Mouse (Mus musculus): ENCODE data around the gene Ppm1m. TPM values are rescaled to one million over a fixed set of nuclear protein-coding genes. Genes with fewer than 3 reads are reported as not detected.
A peak's percentile ranks its signal among the peaks of the same experiment; 100 is the strongest.

The Ppm1m gene
- polyA plus RNA-seq, 1 experiment from 2014 or later: 12.1 TPM

DNA sequence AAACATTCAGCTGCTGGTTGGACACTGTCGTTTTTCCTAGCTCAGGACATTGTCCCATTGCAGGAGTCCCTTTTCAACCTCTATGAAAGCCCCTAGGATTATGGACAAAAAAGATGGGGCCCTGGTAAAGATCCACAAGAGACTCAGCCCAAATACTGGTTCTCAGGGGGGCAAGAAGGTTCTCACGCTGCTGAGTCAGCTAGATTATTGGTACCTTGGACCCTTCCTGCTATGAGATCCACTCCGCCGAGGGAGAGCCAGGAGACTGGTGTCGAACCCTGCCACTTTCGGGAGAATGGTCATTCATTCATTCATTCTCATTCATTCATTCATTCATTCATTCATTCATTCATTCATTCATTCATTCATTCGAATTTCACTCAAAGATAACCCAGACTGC, 17.4 kb upstream of the Ppm1m start:
- Histone ChIP-seq H3K9ac (no peak overlapping the region), H3K36me3 (peaks cover 28% of the 10 kb centered on the region), H3K27me3 (0 out of 2 replicates have a peak, but pooled peaks cover 4% of the 10 kb centered on the region), H3K4me3 (replicated peaks) (no peak overlapping the region), H3K4me1 (replicated peaks) (peaks cover 7% of the 10 kb centered on the region), H3K4me2 (no peak overlapping the region), H3K27ac (no peak overlapping the region), H3K9me3 (replicated peaks) (no peaks in the 10 kb centered on the region)
- no peak for ATAC-seq (ENCODE audit: low read depth)
- 74% methylated on average over 7 of the region's 7 CpGs for WGBS (ENCODE audit: insufficient replicate concordance)
- no peak for DNase-seq

DNA sequence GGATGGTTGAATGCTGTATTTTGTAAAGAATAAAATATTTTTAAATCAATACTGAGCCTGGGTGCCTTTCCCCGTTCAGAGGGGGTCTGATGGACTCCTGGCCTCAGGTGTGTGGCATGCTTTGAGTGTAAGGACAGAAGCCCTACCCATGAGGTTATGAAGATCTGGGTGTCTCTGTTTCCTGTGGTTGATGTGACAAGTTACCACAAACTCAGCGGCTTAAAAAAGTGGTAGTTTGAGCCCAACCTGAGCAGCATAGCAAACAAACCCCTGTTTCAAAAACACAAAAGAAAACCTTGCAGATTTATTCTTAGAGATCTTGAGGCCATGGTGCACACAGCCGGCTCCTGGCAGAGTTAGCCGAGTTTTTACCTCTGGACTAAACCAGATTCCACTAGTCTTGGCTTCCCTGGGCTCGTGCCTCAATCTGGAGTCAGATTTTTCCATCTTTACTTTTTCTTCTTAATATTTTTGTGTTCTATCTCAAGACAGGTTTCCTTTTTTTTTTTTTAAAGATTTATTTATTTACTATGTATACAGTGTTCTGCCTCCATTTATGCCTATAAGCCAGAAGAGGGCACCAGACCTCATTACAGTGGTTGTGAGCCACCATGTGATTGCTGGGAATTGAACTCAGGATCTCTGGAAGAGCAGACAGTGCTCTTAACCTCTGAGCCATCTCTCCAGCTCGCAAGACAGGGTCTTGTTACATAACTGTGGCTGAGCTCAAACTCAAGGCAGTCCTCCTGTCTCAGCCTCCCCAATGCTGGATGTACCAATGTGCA, 16.0 kb upstream of the Ppm1m start:
- H3K4me2 ChIP-seq: no peak overlapping the region
- H3K9ac ChIP-seq: no peak overlapping the region
- no peaks in the 10 kb centered on the region for H3K9me3 ChIP-seq (replicated peaks)
- no peak overlapping the region for H3K27ac ChIP-seq
- no peaks in the 10 kb centered on the region for H3K27me3 ChIP-seq
- peaks cover 28% of the 10 kb centered on the region for H3K36me3 ChIP-seq
- peaks cover 16% of the 10 kb centered on the region for H3K4me1 ChIP-seq (replicated peaks)
- DNase-seq (no peak), ATAC-seq (ENCODE audit: low read depth) (no peak)
- WGBS (ENCODE audit: insufficient replicate concordance): 56% methylated on average over 6 of the region's 6 CpGs
- no peak overlapping the region for H3K4me3 ChIP-seq (replicated peaks)

DNA sequence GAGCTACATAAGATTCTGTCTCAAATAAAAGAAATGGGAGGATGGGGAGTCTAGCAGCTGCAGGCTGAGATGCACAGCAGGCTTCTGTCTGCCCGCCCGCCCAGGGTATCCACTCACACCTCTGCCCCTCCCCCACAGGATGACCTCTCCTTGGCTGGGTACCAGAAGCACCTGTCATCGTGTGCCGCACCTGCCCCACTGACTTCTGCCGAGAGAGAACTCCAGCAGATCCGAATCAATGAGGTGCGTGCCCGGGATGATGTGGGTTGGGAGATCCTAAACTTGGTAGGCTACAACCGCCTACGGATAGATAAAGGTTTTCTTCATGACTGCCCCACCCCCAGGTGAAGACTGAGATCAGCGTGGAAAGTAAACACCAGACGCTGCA, 13.0 kb upstream of the Ppm1m start:
- H3K4me3 ChIP-seq (replicated peaks): no peak overlapping the region
- 72% methylated on average over 12 of the region's 12 CpGs for WGBS (ENCODE audit: insufficient replicate concordance)
- H3K4me2 ChIP-seq: no peak overlapping the region
- H3K4me1 ChIP-seq (replicated peaks): peaks cover 16% of the 10 kb centered on the region
- H3K27ac ChIP-seq: no peak overlapping the region
- no peaks in the 10 kb centered on the region for H3K9me3 ChIP-seq (replicated peaks)
- peaks cover 36% of the 10 kb centered on the region for H3K36me3 ChIP-seq
- no peak overlapping the region for H3K9ac ChIP-seq
- ATAC-seq (ENCODE audit: low read depth) (no peak), DNase-seq (no peak)
- no peaks in the 10 kb centered on the region for H3K27me3 ChIP-seq

DNA sequence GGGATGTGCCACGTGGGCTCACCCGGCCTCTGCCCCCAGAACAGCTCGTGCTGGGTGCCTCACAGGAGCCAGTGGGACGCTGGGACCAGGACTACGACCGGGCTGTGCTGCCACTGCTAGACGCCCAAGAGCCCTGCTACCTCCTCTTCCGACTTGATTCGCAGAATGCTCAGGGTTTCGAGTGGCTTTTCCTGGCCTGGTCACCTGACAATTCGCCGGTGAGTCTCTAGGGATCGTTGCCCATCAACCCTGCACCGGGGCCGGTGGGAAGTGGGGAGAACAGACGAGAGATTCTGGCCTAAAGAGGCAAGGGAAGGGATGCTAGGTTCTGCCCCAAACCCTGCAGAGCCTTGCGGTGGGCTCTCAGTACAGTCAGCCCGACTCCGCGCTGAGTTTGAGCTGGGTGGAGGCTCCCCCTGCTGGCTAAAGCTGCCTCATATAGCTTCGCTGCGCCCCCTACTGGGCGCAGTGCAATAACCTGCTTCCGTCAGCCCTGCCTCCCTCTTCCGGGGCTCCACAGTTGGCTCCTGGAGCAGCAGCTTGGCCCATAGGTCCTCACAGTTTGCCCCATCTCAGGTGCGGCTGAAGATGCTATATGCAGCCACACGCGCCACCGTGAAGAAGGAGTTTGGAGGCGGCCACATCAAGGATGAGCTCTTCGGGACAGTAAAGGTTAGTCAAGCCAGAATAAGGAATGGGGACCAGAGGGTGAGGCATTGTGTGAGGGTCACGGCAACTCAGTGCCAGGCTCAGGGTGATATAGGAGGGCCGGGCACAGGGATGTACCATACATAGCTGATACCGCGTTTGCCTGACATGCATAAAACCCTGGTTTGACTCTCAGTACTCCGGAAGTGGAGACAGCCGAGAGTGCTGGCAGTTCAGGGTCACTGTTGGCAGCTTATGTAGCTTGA, 12.4 kb upstream of the Ppm1m start:
- peak; percentile 80 for ATAC-seq (ENCODE audit: low read depth)
- peak overlapping the region; percentile 62 for H3K4me2 ChIP-seq
- 36% methylated on average over 37 of the region's 37 CpGs for WGBS (ENCODE audit: insufficient replicate concordance)
- peak overlapping the region; percentile 53 for H3K9ac ChIP-seq
- peak; percentile 65 for DNase-seq
- peak overlapping the region; percentile 39 for H3K4me3 ChIP-seq (replicated peaks)
- H3K27ac ChIP-seq: no peak overlapping the region
- no peaks in the 10 kb centered on the region for H3K27me3 ChIP-seq
- H3K9me3 ChIP-seq (replicated peaks): no peaks in the 10 kb centered on the region
- H3K4me1 ChIP-seq (replicated peaks): peaks cover 16% of the 10 kb centered on the region
- H3K36me3 ChIP-seq: peaks cover 36% of the 10 kb centered on the region

DNA sequence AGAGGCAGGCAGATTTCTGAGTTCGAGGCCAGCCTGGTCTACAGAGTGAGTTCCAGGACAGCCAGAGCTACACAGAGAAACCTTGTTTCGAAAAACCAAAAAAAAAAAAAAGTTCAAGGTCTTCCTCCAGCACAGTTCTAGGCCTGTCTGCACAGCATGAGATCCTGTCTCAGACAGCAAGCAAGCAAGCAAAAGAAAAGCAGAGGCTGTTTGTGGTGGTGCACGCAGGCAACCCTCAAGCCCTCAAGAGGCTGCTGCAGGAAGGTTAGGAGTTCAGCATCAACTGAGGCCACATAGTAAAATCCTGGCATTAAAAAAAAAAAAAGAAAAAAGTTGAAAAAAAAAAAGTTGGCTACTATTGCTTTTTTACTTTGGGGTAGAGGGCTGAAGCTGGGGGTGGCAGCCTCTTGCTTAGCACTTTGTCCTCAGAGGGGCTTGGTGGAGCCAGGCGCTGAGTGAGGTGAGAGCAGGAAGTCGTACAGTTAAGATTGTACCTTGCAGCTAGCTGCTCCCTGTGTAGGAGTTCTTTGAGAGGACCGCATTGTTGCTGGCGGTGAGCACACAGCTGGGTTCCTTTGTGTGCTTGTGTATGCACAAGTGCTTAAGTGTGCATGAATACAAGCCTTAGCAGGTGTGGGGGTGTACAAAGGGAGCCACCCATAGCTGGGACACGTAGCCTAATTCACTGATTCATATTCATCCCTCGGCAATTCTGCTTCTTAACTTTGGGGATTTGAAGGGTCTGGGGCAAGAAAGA, 11.5 kb upstream of the Ppm1m start:
- Histone ChIP-seq H3K9me3 (replicated peaks) (no peaks in the 10 kb centered on the region), H3K4me3 (replicated peaks) (peak overlapping the region; percentile 39; the same call in 1 of the 2 replicates), H3K27me3 (no peaks in the 10 kb centered on the region), H3K9ac (peak overlapping the region; percentile 53), H3K36me3 (peaks cover 36% of the 10 kb centered on the region), H3K4me2 (peak overlapping the region; percentile 62), H3K27ac (no peak overlapping the region), H3K4me1 (replicated peaks) (peaks cover 18% of the 10 kb centered on the region)
- DNase-seq (no peak), ATAC-seq (ENCODE audit: low read depth) (no peak)
- 76% methylated on average over 9 of the region's 9 CpGs for WGBS (ENCODE audit: insufficient replicate concordance)

DNA sequence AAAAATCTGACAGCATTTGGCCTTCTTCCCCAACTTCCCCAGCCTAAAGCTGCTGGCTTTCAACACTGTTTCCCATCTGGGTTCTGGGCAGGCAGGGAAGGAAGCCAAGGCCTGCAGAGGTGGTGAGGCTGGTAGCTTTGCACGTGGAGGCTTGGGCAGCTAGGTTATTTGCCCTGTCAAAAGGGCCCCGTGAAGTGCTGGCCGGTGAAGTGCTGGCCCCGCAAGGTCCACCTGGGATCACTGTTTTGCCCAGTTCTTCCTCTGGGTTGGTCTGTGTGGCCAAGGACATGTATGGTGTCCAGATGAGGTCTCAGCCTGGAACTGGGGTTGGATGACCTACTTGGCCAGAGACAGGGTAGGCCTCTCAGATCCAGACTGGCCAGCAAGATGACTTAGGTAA, 10.4 kb upstream of the Ppm1m start:
- no peaks in the 10 kb centered on the region for H3K27me3 ChIP-seq
- H3K4me3 ChIP-seq (replicated peaks): no peak overlapping the region
- no peak overlapping the region for H3K9ac ChIP-seq
- H3K27ac ChIP-seq: no peak overlapping the region
- DNase-seq (no peak), ATAC-seq (ENCODE audit: low read depth) (no peak)
- peaks cover 29% of the 10 kb centered on the region for H3K4me1 ChIP-seq (replicated peaks)
- H3K36me3 ChIP-seq: peaks cover 33% of the 10 kb centered on the region
- H3K9me3 ChIP-seq (replicated peaks): no peaks in the 10 kb centered on the region
- H3K4me2 ChIP-seq: no peak overlapping the region
- 83% methylated on average over 4 of the region's 4 CpGs for whole genome bisulfite sequencing (ENCODE audit: insufficient replicate concordance)

DNA sequence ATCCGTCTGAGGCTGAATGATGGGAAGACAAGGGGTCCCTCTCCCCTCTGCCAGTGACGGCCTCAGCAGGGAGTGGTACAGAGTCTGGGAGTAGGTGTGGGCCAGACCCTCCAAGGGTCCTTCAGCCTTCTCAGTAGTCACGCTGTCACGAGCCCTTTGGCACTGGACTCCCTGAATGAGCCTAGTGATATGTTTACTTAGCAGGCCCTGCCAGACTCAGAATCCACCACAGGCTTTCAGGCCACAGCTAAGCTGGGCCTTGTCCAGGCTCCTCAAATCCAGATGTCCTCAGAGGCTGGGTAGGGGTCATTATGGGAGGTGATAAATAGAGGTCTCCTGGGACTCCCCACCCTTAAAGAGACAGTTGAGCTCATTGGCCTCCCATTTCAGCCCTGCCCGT, 8.6 kb upstream of the Ppm1m start:
- no peak for DNase-seq
- 86% methylated on average over 5 of the region's 5 CpGs for WGBS (ENCODE audit: insufficient replicate concordance)

DNA sequence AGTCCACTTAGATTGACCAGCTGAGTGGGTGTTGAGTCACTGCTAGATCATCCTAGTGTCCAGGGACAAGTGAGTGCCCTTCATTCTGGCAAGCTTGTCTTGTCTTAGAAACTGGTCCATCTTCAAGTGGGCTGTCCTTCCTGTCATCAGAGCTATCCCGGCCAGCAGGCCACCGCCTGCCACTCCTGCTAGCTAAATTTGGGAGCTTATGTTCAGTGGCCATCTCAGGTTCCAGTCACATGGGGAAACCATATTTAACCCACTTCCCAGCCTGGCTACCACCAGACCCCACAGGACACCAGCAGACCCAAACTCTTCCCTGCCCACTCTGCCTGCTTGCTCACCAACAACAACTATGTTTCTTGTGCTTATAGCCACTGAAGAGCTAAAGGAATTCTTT, 7.0 kb upstream of the Ppm1m start:
- Histone ChIP-seq H3K9me3 (replicated peaks) (no peaks in the 10 kb centered on the region), H3K9ac (no peak overlapping the region), H3K4me3 (replicated peaks) (no peak overlapping the region), H3K27me3 (no peaks in the 10 kb centered on the region), H3K4me2 (no peak overlapping the region), H3K27ac (no peak overlapping the region), H3K4me1 (replicated peaks) (peaks cover 44% of the 10 kb centered on the region), H3K36me3 (0 out of 2 replicates have a peak, but pooled peaks cover 9% of the 10 kb centered on the region)
- DNase-seq: no peak
- WGBS (ENCODE audit: insufficient replicate concordance): 66% methylated on average over 2 of the region's 2 CpGs
- ATAC-seq (ENCODE audit: low read depth): no peak

More for the DNA sequence above, 8.6 kb upstream of the Ppm1m start:
- Histone ChIP-seq H3K4me1 (replicated peaks) (peaks cover 47% of the 10 kb centered on the region), H3K27ac (no peak overlapping the region), H3K4me2 (no peak overlapping the region), H3K36me3 (peaks cover 19% of the 10 kb centered on the region; the same call in 1 of the 2 replicates), H3K9me3 (replicated peaks) (no peaks in the 10 kb centered on the region), H3K9ac (no peak overlapping the region), H3K27me3 (no peaks in the 10 kb centered on the region), H3K4me3 (replicated peaks) (no peak overlapping the region)
- ATAC-seq (ENCODE audit: low read depth): no peak

DNA sequence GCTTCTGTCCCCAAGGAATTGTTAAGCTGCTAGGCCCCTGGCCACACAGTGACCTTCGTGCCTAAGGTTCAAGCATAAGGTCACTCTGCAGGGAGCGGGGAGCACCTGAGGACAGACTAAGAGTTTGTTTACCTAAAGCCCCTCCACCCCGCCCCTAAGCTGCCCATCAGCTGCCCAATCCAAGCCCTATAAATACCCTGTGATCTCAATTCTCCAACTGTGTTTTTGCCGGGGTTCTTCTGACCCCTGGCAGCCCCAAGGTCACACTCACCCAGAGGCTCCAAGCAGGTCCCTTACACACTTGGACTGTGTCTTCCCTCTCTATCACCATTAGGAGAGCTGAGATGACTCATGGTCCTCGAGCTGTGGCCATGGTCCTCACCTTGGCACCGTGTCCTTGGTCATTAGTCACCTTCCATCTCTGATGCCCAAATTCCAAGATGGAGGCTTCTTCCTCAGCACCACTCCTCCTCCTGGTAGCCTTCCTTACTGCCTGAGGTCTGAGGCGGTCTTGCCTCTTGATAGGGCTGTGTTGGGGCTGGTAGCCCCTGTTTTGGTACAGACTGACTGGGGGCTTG, 6.3 kb upstream of the Ppm1m start:
- 64% methylated on average over 7 of the region's 7 CpGs for WGBS (ENCODE audit: insufficient replicate concordance)
- DNase-seq: no peak
- no peak overlapping the region for H3K4me3 ChIP-seq (replicated peaks)
- no peak overlapping the region for H3K4me2 ChIP-seq
- H3K27me3 ChIP-seq: no peaks in the 10 kb centered on the region
- H3K9ac ChIP-seq: no peak overlapping the region
- no peaks in the 10 kb centered on the region for H3K9me3 ChIP-seq (replicated peaks)
- H3K36me3 ChIP-seq: 0 out of 2 replicates have a peak, but pooled peaks cover 9% of the 10 kb centered on the region
- H3K4me1 ChIP-seq (replicated peaks): peaks cover 38% of the 10 kb centered on the region
- ATAC-seq (ENCODE audit: low read depth): no peak
- H3K27ac ChIP-seq: no peak overlapping the region

DNA sequence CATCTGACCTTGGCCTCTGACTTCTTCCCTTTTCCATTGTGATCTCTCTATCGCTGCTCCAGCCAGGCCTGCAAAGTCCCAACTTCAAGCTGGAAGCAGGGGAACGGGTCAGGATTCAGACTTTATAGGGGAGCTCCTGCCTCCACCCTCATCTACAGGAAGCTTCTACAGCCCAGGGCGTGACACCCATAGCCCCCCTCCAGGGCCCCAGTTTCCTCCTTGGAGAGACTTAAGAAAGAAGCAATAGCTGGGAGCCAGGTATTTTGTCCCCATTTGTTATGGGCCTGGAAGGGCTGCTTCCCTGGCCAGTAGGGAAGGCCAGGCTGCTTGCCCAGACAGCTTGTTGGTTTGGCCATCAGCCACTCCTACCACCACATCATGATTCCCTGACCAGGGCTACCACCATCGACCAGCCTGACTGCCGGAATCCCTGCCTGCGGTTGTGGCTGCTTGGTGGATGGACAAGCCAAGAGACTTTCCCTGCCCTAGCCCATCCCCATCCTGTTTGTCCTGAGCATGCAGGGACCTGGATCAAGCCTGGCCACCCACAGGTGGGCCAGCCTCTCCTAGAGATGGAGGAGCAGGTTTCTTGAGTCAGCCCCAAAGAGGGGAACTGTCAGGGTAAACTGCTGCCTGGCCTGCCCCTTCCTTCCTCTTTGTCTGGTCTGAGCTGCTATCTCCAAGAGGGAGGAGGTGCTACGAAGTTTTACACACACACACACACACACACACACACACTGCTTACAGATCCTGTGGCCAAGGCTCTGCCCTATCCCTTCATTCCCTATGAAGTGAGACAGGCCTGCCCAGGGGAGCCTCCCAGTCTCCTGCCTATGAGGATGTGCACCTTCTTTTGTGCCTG, 4.7 kb upstream of the Ppm1m start:
- H3K27me3 ChIP-seq: no peaks in the 10 kb centered on the region
- peak overlapping the region; percentile 90 for H3K4me2 ChIP-seq
- peak overlapping the region; percentile 77 for H3K9ac ChIP-seq
- 27% methylated on average over 7 of the region's 7 CpGs for WGBS (ENCODE audit: insufficient replicate concordance)
- no peaks in the 10 kb centered on the region for H3K9me3 ChIP-seq (replicated peaks)
- peak overlapping the region; percentile 67 for H3K27ac ChIP-seq
- H3K4me3 ChIP-seq (replicated peaks): peak overlapping the region; percentile 71
- no peak for ATAC-seq (ENCODE audit: low read depth)
- peaks cover 49% of the 10 kb centered on the region for H3K4me1 ChIP-seq (replicated peaks)
- 0 out of 2 replicates have a peak, but pooled peaks cover 9% of the 10 kb centered on the region for H3K36me3 ChIP-seq
- DNase-seq: no peak
